Mouse (Mus musculus): ENCODE data around the gene Trmt2b. TPM values are rescaled to one million over a fixed set of nuclear protein-coding genes. Genes with fewer than 3 reads are reported as not detected.
"Not testable (repeated sequence)": the region's sequence is repeated elsewhere in the genome, so short reads cannot be mapped to it uniquely, and the experiment has no call there.

Gene Trmt2b
- polyA plus RNA-seq (2015; fragmentation: Nextera tagmentation; extraction: Ambion mirVana) = 12.8 and 13.7 TPM in 2 replicates

DNA sequence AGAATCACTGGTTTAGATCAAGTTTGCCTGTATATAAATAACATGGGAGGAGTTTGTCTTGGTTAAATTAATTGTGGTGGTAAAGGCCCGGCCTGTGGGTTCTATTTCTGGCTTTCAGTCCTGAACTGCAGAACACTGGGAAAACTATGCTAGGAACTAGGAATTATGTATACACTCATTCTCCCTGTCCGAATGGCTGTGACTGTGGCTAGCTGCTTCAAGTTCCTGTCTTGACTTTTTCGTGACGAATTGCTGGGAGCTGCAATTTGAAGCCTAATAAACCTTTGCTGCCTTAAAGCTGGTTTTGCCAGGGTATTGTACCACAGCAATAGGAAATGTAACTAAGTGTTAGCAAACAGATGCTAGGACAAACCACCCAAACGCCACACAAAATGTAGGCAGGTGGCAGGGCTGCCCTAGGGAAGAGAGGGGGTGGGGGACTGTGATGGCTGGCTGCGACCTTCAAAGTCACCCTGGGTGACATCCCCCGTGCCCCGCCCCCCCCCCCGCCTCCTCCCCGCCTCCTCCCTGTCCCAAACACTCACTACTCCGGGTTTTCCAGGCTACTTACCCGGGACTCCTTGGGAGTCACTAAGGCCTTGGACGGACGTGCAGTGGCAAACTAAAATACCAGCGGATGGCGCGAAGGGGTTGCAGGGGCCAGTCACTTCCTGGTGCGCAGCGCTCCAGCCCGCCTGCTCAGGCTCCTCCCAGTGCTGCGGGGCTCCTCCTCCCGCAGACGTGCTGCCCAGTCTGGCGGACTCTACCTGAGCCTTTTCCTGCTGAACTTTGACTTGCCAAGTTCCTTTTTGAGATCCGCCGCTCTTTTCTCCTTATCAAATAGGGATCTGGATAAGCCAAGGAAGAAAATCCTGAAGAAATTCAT lies at the start of gene Trmt2b:
Gene Trmt2b, minus strand, starts transcription at position 710 of the 886 bp plus-strand sequence.
- peak; percentile 97 for ATAC-seq (ENCODE audit: low FRiP score, low TSS enrichment)
- Histone ChIP-seq H3K9me3 (ENCODE audit: control insufficient read depth, low read length) (no peaks in the 10 kb centered on the region), H3K27ac (replicated peaks) (peak within 1 kb of the TSS; percentile 76), H3K36me3 (ENCODE audit: control insufficient read depth, insufficient read depth, low read length) (no peaks in the 10 kb centered on the region), H3K4me1 (replicated peaks; ENCODE audit: control insufficient read depth, insufficient read depth) (no peaks in the 10 kb centered on the region), H3K4me2 (replicated peaks; ENCODE audit: low read depth) (peak within 1 kb of the TSS; percentile 49), H3K27me3 (ENCODE audit: control insufficient read depth, insufficient read depth, low read length) (no peaks in the 10 kb centered on the region), H3K4me3 (ENCODE audit: low read depth, low read length) (peak within 1 kb of the TSS; percentile 37), H3K9ac (ENCODE audit: low read length) (peak within 1 kb of the TSS; percentile 27; the same call in 1 of the 2 replicates)
- WGBS = 17% methylated on average over 19 of the region's 26 CpGs
- no peak for TF ChIP-seq CTCF (IDR thresholded peaks at IDR 0.05; ENCODE audit: low read depth)
- TF ChIP-seq EP300 (optimal IDR thresholded peaks at IDR 0.05) = no peak
- peak; percentile 76 for DNase-seq (ENCODE audit: low spot score)

GRCm38 (mm10) chrX:134319153-134319932 lies 42.6 kb upstream of the Trmt2b start:
- ATAC-seq (ENCODE audit: low FRiP score, low TSS enrichment) = no peak
- Histone ChIP-seq H3K27ac (replicated peaks) (no peak overlapping the region), H3K9me3 (ENCODE audit: control insufficient read depth, low read length) (no peaks in the 10 kb centered on the region), H3K36me3 (ENCODE audit: control insufficient read depth, insufficient read depth, low read length) (no peaks in the 10 kb centered on the region), H3K4me2 (replicated peaks; ENCODE audit: low read depth) (no peak overlapping the region), H3K4me1 (replicated peaks; ENCODE audit: control insufficient read depth, insufficient read depth) (no peaks in the 10 kb centered on the region), H3K4me3 (ENCODE audit: low read depth, low read length) (no peak overlapping the region), H3K27me3 (ENCODE audit: control insufficient read depth, insufficient read depth, low read length) (no peaks in the 10 kb centered on the region), H3K9ac (ENCODE audit: low read length) (no peak overlapping the region)
- DNase-seq (ENCODE audit: low spot score) = peak; percentile 20
- TF ChIP-seq CTCF (IDR thresholded peaks at IDR 0.05; ENCODE audit: low read depth) = peak; percentile 69
- no peak for TF ChIP-seq EP300 (optimal IDR thresholded peaks at IDR 0.05)
- WGBS = 78% methylated on average over 2 of the region's 2 CpGs

DNA sequence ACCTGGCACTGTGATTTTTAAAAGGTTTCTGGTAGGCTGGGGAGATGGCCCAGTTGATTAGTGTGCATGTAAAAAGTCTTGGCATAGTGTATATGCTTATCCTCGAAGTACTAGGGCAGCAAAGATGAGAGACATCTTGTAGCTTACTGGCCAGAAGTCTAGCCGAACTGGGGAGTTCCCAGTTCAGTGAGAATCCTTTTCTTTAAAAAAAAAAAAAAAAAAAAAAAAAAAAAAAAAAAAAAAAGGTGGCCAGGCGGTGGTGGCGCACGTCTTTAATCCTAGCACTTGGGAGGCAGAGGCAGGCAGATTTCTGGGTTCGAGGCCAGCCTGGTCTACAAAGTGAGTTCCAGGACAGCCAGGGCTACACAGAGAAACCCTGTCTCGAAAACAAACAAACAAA lies 34.4 kb upstream of the Trmt2b start:
- not testable (repeated sequence) for H3K9me3 ChIP-seq (ENCODE audit: control insufficient read depth, low read length); H3K27me3 ChIP-seq (ENCODE audit: control insufficient read depth, insufficient read depth, low read length); H3K4me3 ChIP-seq (ENCODE audit: low read depth, low read length); ATAC-seq (ENCODE audit: low FRiP score, low TSS enrichment); H3K9ac ChIP-seq (ENCODE audit: low read length); H3K4me2 ChIP-seq (replicated peaks; ENCODE audit: low read depth); H3K36me3 ChIP-seq (ENCODE audit: control insufficient read depth, insufficient read depth, low read length); H3K27ac ChIP-seq (replicated peaks); H3K4me1 ChIP-seq (replicated peaks; ENCODE audit: control insufficient read depth, insufficient read depth); DNase-seq (ENCODE audit: low spot score)
- 89% methylated on average over 7 of the region's 7 CpGs for WGBS

DNA sequence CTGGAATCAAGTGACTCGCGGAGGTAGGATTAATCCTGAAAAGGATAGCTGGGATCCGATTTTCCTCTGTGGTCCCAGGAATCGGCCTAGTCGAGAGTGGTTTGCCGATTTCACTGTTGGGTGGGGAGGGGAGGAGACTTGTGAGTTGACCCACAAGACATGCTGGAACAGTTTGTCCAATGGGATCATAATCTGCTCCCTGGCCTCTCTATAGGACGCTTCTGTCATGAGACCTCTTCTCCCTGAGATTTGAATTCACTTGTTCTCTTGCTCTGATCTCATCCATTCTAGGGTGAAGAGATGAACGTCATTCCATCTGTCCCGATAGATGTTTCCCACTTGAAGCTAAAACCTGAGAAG lies 31.5 kb upstream of the Trmt2b start:
- ATAC-seq (ENCODE audit: low FRiP score, low TSS enrichment) (peak; percentile 73), DNase-seq (ENCODE audit: low spot score) (no peak)
- Histone ChIP-seq H3K4me1 (replicated peaks; ENCODE audit: control insufficient read depth, insufficient read depth) (no peaks in the 10 kb centered on the region), H3K27ac (replicated peaks) (no peak overlapping the region), H3K9ac (ENCODE audit: low read length) (peak overlapping the region; percentile 35; the same call in 1 of the 2 replicates), H3K4me2 (replicated peaks; ENCODE audit: low read depth) (peak overlapping the region; percentile 44), H3K27me3 (ENCODE audit: control insufficient read depth, insufficient read depth, low read length) (no peaks in the 10 kb centered on the region), H3K36me3 (ENCODE audit: control insufficient read depth, insufficient read depth, low read length) (no peaks in the 10 kb centered on the region), H3K4me3 (ENCODE audit: low read depth, low read length) (peak overlapping the region; percentile 37), H3K9me3 (ENCODE audit: control insufficient read depth, low read length) (no peaks in the 10 kb centered on the region)
- TF ChIP-seq CTCF (IDR thresholded peaks at IDR 0.05; ENCODE audit: low read depth) (no peak), EP300 (optimal IDR thresholded peaks at IDR 0.05) (no peak)
- 14% methylated on average over 9 of the region's 9 CpGs for WGBS

DNA sequence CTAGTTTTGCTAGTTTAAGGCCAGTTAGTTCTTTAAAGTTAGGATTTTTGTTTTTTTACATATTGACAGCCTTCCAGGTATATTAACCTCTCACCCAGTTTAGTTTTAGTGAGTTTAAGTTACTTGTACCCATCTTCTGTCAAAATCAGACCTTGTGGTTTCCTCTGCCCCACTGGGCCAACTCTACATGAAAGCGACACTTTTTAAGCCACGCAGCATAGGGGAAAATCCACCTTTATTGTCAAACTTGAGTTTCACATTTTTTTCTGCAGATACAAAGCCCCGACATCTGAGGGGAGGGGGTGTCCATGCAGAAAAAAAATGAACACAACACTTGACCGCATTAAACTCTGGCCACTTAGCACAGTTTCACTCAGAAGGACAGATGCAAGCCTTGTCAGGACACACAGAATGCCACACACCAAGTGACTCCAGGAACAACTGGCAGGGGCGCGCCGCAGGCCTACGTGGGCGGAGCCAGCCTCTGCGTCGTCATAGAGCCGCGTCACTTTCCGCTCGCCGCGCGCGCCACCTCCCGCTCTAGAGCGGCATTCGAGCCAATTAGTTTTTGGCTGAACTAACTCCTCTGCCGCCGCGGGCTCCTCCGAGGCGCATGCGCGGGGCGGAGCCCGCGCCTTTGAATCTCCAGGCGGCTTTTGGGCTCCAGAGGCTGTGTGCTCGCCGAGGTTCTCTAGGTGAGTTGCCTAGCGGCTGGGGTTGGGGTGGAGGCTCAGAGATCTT lies 30.9 kb upstream of the Trmt2b start, which contains the start of gene Cenpi:
Gene Cenpi, plus strand, starts transcription at position 551 of the 741 bp plus-strand sequence.
- 7% methylated on average over 36 of the region's 36 CpGs for WGBS
- Histone ChIP-seq H3K36me3 (ENCODE audit: control insufficient read depth, insufficient read depth, low read length) (no peaks in the 10 kb centered on the region), H3K4me1 (replicated peaks; ENCODE audit: control insufficient read depth, insufficient read depth) (no peaks in the 10 kb centered on the region), H3K4me3 (ENCODE audit: low read depth, low read length) (peak within 1 kb of the TSS; percentile 37), H3K9ac (ENCODE audit: low read length) (peak within 1 kb of the TSS; percentile 51), H3K4me2 (replicated peaks; ENCODE audit: low read depth) (peak within 1 kb of the TSS; percentile 44), H3K27me3 (ENCODE audit: control insufficient read depth, insufficient read depth, low read length) (no peaks in the 10 kb centered on the region), H3K27ac (replicated peaks) (no peak within 1 kb of the TSS), H3K9me3 (ENCODE audit: control insufficient read depth, low read length) (no peaks in the 10 kb centered on the region)
- DNase-seq (ENCODE audit: low spot score) (peak; percentile 87), ATAC-seq (ENCODE audit: low FRiP score, low TSS enrichment) (peak; percentile 98)
- TF ChIP-seq CTCF (IDR thresholded peaks at IDR 0.05; ENCODE audit: low read depth) (peak; percentile 56), EP300 (optimal IDR thresholded peaks at IDR 0.05) (no peak)

Measured in stomach, postnatal 0 days (tissue).